Mouse (Mus musculus): ENCODE measurements at regions not wholly inside any gene's neighbourhood (a gene's known extent, or its start where the extent isn't known, plus 50 kb on each side); places are given as distances from the start of the nearest gene placed in this dataset.

GRCm38 (mm10) chr2:75555676-75556075 lies 103.4 kb upstream of the Hnrnpa3 start:
- DNase-seq (ENCODE audit: low spot score) = no peak
- H3K9ac ChIP-seq (ENCODE audit: low read length) = no peak overlapping the region

GRCm38 (mm10) chr2:75556744-75557143 lies 102.3 kb upstream of the Hnrnpa3 start:
- no peak overlapping the region for H3K4me2 ChIP-seq (ENCODE audit: low read depth)
- no peak overlapping the region for H3K4me3 ChIP-seq (ENCODE audit: low read depth, low read length)
- H3K27me3 ChIP-seq (ENCODE audit: control insufficient read depth, insufficient read depth, low read length) = no peaks in the 10 kb centered on the region
- ATAC-seq (ENCODE audit: insufficient read depth, low FRiP score, low TSS enrichment) = no peak
- DNase-seq (ENCODE audit: low spot score) = no peak
- no peaks in the 10 kb centered on the region for H3K36me3 ChIP-seq (ENCODE audit: control insufficient read depth, insufficient read depth, low read length)
- no peak overlapping the region for H3K9ac ChIP-seq (ENCODE audit: low read length)
- no peaks in the 10 kb centered on the region for H3K4me1 ChIP-seq (ENCODE audit: control insufficient read depth, insufficient read depth, low read length)
- H3K27ac ChIP-seq (ENCODE audit: low read depth, low read length) = no peak overlapping the region
- H3K9me3 ChIP-seq (ENCODE audit: control insufficient read depth, low read length) = no peaks in the 10 kb centered on the region
- 38% methylated on average over 7 of the region's 7 CpGs for WGBS

More at GRCm38 (mm10) chr2:75555676-75556075, 103.4 kb upstream of the Hnrnpa3 start:
- Histone ChIP-seq H3K4me2 (ENCODE audit: low read depth) (no peak overlapping the region), H3K4me3 (ENCODE audit: low read depth, low read length) (no peak overlapping the region), H3K9me3 (ENCODE audit: control insufficient read depth, low read length) (no peaks in the 10 kb centered on the region), H3K27me3 (ENCODE audit: control insufficient read depth, insufficient read depth, low read length) (no peaks in the 10 kb centered on the region), H3K27ac (ENCODE audit: low read depth, low read length) (no peak overlapping the region), H3K4me1 (ENCODE audit: control insufficient read depth, insufficient read depth, low read length) (no peaks in the 10 kb centered on the region), H3K36me3 (ENCODE audit: control insufficient read depth, insufficient read depth, low read length) (no peaks in the 10 kb centered on the region)
- ATAC-seq (ENCODE audit: insufficient read depth, low FRiP score, low TSS enrichment) = no peak
- WGBS = 93% methylated on average over 8 of the region's 8 CpGs

GRCm38 (mm10) chr2:75557392-75557791 lies 101.7 kb upstream of the Hnrnpa3 start:
- Histone ChIP-seq H3K4me2 (ENCODE audit: low read depth) (no peak overlapping the region), H3K27ac (ENCODE audit: low read depth, low read length) (no peak overlapping the region), H3K9me3 (ENCODE audit: control insufficient read depth, low read length) (no peaks in the 10 kb centered on the region), H3K4me1 (ENCODE audit: control insufficient read depth, insufficient read depth, low read length) (no peaks in the 10 kb centered on the region), H3K9ac (ENCODE audit: low read length) (no peak overlapping the region), H3K27me3 (ENCODE audit: control insufficient read depth, insufficient read depth, low read length) (no peaks in the 10 kb centered on the region), H3K36me3 (ENCODE audit: control insufficient read depth, insufficient read depth, low read length) (no peaks in the 10 kb centered on the region), H3K4me3 (ENCODE audit: low read depth, low read length) (no peak overlapping the region)
- ATAC-seq (ENCODE audit: insufficient read depth, low FRiP score, low TSS enrichment) = no peak
- WGBS = 52% methylated on average over 11 of the region's 11 CpGs
- no peak for DNase-seq (ENCODE audit: low spot score)

DNA sequence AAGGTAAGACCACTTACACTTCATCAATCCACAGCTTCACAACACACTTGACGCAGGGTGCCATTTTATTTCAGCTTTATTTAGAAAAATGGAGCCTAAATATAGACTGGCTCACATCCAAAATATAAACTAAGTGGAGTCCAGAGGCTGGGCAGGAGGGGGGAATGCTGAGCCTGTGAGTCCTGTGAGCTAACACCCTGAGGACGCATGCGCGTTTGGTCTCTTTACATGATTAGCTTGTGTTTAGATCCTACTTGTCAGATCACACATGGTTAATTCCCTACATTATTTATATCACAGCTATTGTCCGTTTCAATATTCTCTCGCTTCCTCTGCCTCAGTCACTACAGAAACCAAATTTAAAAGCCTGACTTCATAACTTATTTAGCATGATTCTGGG lies 99.1 kb upstream of the Hnrnpa3 start:
- Histone ChIP-seq H3K9me3 (ENCODE audit: control insufficient read depth, low read length) (no peaks in the 10 kb centered on the region), H3K4me1 (ENCODE audit: control insufficient read depth, insufficient read depth, low read length) (no peaks in the 10 kb centered on the region), H3K4me2 (ENCODE audit: low read depth) (no peak overlapping the region), H3K36me3 (ENCODE audit: control insufficient read depth, insufficient read depth, low read length) (no peaks in the 10 kb centered on the region), H3K27ac (ENCODE audit: low read depth, low read length) (no peak overlapping the region), H3K4me3 (ENCODE audit: low read depth, low read length) (no peak overlapping the region), H3K27me3 (ENCODE audit: control insufficient read depth, insufficient read depth, low read length) (no peaks in the 10 kb centered on the region), H3K9ac (ENCODE audit: low read length) (no peak overlapping the region)
- DNase-seq (ENCODE audit: low spot score) = no peak
- WGBS = 76% methylated on average over 6 of the region's 6 CpGs
- ATAC-seq (ENCODE audit: insufficient read depth, low FRiP score, low TSS enrichment) = no peak

- Histone ChIP-seq H3K9ac (ENCODE audit: low read length) (no peak overlapping the region), H3K27ac (ENCODE audit: low read depth, low read length) (no peak overlapping the region), H3K36me3 (ENCODE audit: control insufficient read depth, insufficient read depth, low read length) (no peaks in the 10 kb centered on the region), H3K4me3 (ENCODE audit: low read depth, low read length) (no peak overlapping the region), H3K4me2 (ENCODE audit: low read depth) (no peak overlapping the region), H3K27me3 (ENCODE audit: control insufficient read depth, insufficient read depth, low read length) (no peaks in the 10 kb centered on the region), H3K4me1 (ENCODE audit: control insufficient read depth, insufficient read depth, low read length) (no peaks in the 10 kb centered on the region), H3K9me3 (ENCODE audit: control insufficient read depth, low read length) (no peaks in the 10 kb centered on the region)
- DNase-seq (ENCODE audit: low spot score) (no peak), ATAC-seq (ENCODE audit: insufficient read depth, low FRiP score, low TSS enrichment) (no peak)
- WGBS = 56% methylated on average over 9 of the region's 9 CpGs
These were observed 95.7 kb upstream of the Hnrnpa3 start for GRCm38 (mm10) chr2:75563253-75563913.

DNA sequence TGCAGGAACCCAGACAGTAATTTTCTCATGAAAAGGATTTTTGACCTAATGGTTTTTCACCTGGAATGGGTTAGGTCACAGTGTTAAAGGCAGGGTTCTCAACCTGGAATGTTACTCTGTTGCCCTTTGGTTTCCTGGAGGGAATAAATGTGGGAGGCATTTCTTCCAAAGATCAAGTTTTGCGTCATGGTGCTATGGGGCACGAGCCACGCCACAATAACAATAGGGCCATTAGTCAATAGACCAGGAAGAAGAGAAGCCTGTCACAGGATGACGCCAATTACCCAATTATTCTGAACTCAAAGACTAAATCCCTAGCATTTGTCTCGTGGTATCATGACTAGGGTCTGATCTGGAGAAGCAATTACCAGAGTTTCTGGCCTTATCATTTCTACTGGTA lies 94.3 kb upstream of the Hnrnpa3 start:
- DNase-seq (ENCODE audit: low spot score) = no peak
- H3K4me2 ChIP-seq (ENCODE audit: low read depth) = no peak overlapping the region
- H3K9me3 ChIP-seq (ENCODE audit: control insufficient read depth, low read length) = no peaks in the 10 kb centered on the region
- no peak overlapping the region for H3K27ac ChIP-seq (ENCODE audit: low read depth, low read length)
- no peaks in the 10 kb centered on the region for H3K4me1 ChIP-seq (ENCODE audit: control insufficient read depth, insufficient read depth, low read length)
- no peak overlapping the region for H3K9ac ChIP-seq (ENCODE audit: low read length)
- no peak overlapping the region for H3K4me3 ChIP-seq (ENCODE audit: low read depth, low read length)
- 49% methylated on average over 5 of the region's 5 CpGs for WGBS
- no peaks in the 10 kb centered on the region for H3K36me3 ChIP-seq (ENCODE audit: control insufficient read depth, insufficient read depth, low read length)
- ATAC-seq (ENCODE audit: insufficient read depth, low FRiP score, low TSS enrichment) = no peak
- H3K27me3 ChIP-seq (ENCODE audit: control insufficient read depth, insufficient read depth, low read length) = no peaks in the 10 kb centered on the region

- no peak for DNase-seq (ENCODE audit: low spot score)
- H3K4me2 ChIP-seq (ENCODE audit: low read depth) = no peak overlapping the region
- no peak overlapping the region for H3K9ac ChIP-seq (ENCODE audit: low read length)
- H3K4me1 ChIP-seq (ENCODE audit: control insufficient read depth, insufficient read depth, low read length) = no peaks in the 10 kb centered on the region
- H3K9me3 ChIP-seq (ENCODE audit: control insufficient read depth, low read length) = no peaks in the 10 kb centered on the region
- H3K36me3 ChIP-seq (ENCODE audit: control insufficient read depth, insufficient read depth, low read length) = no peaks in the 10 kb centered on the region
- ATAC-seq (ENCODE audit: insufficient read depth, low FRiP score, low TSS enrichment) = no peak
- H3K27ac ChIP-seq (ENCODE audit: low read depth, low read length) = no peak overlapping the region
- WGBS = 95% methylated on average over 4 of the region's 4 CpGs
- H3K4me3 ChIP-seq (ENCODE audit: low read depth, low read length) = no peak overlapping the region
- no peaks in the 10 kb centered on the region for H3K27me3 ChIP-seq (ENCODE audit: control insufficient read depth, insufficient read depth, low read length)
These were observed 91.9 kb upstream of the Hnrnpa3 start for GRCm38 (mm10) chr2:75567131-75567530.

- Histone ChIP-seq H3K36me3 (ENCODE audit: control insufficient read depth, insufficient read depth, low read length) (no peaks in the 10 kb centered on the region), H3K4me3 (ENCODE audit: low read depth, low read length) (no peak overlapping the region), H3K9ac (ENCODE audit: low read length) (no peak overlapping the region), H3K27ac (ENCODE audit: low read depth, low read length) (no peak overlapping the region), H3K9me3 (ENCODE audit: control insufficient read depth, low read length) (no peaks in the 10 kb centered on the region), H3K4me2 (ENCODE audit: low read depth) (no peak overlapping the region), H3K4me1 (ENCODE audit: control insufficient read depth, insufficient read depth, low read length) (no peaks in the 10 kb centered on the region), H3K27me3 (ENCODE audit: control insufficient read depth, insufficient read depth, low read length) (no peaks in the 10 kb centered on the region)
- 81% methylated on average over 6 of the region's 6 CpGs for WGBS
- no peak for DNase-seq (ENCODE audit: low spot score)
- no peak for ATAC-seq (ENCODE audit: insufficient read depth, low FRiP score, low TSS enrichment)
These were observed 89.3 kb upstream of the Hnrnpa3 start for GRCm38 (mm10) chr2:75569756-75570155.

- 81% methylated on average over 2 of the region's 2 CpGs for WGBS
- H3K4me3 ChIP-seq (ENCODE audit: low read depth, low read length) = no peak overlapping the region
- H3K27ac ChIP-seq (ENCODE audit: low read depth, low read length) = no peak overlapping the region
- no peaks in the 10 kb centered on the region for H3K36me3 ChIP-seq (ENCODE audit: control insufficient read depth, insufficient read depth, low read length)
- ATAC-seq (ENCODE audit: insufficient read depth, low FRiP score, low TSS enrichment) (no peak), DNase-seq (ENCODE audit: low spot score) (no peak)
- H3K9ac ChIP-seq (ENCODE audit: low read length) = no peak overlapping the region
- no peaks in the 10 kb centered on the region for H3K9me3 ChIP-seq (ENCODE audit: control insufficient read depth, low read length)
- H3K4me2 ChIP-seq (ENCODE audit: low read depth) = no peak overlapping the region
- no peaks in the 10 kb centered on the region for H3K27me3 ChIP-seq (ENCODE audit: control insufficient read depth, insufficient read depth, low read length)
- no peaks in the 10 kb centered on the region for H3K4me1 ChIP-seq (ENCODE audit: control insufficient read depth, insufficient read depth, low read length)
These were observed 88.8 kb upstream of the Hnrnpa3 start for GRCm38 (mm10) chr2:75570246-75570645.
